Mouse (Mus musculus) kidney, postnatal 10 days (tissue): ENCODE measurements around the gene Aup1.
A peak's percentile ranks its signal among the peaks of the same experiment; 100 is the strongest.

ENCODE experiments used
- DNase-seq: peaks from one replicate; pipeline ENCODE4 v3.0.0; 2021; ENCODE audit warnings: mixed read lengths

Aup1 gene

GRCm38 (mm10) chr6:83070311-83071219 is 16.2 kb downstream of the Aup1 start:
- DNase-seq: no peak

GRCm38 (mm10) chr6:83071220-83071619 is 16.9 kb downstream of the Aup1 start:
- DNase-seq: no peak

- no peak for DNase-seq
Observed at GRCm38 (mm10) chr6:83074979-83075378, 20.7 kb downstream of the Aup1 start.

GRCm38 (mm10) chr6:83077630-83078323 is 23.5 kb downstream of the Aup1 start, which contains the start of gene Pcgf1:
Pcgf1 (plus strand) TSS chr6:83077869.
- no peak for DNase-seq

- peak; percentile 100 for DNase-seq
Observed at GRCm38 (mm10) chr6:83078324-83078858, 24.1 kb downstream of the Aup1 start.

- DNase-seq: no peak
Observed at GRCm38 (mm10) chr6:83080210-83080609, 25.9 kb downstream of the Aup1 start.

- DNase-seq: no peak
Observed at GRCm38 (mm10) chr6:83083497-83083896, 29.2 kb downstream of the Aup1 start.

GRCm38 (mm10) chr6:83084477-83084876 is 30.2 kb downstream of the Aup1 start:
- no peak for DNase-seq

- DNase-seq: peak; percentile 25
Observed at GRCm38 (mm10) chr6:83086121-83087035, 32.1 kb downstream of the Aup1 start, which contains the start of gene Lbx2. Lbx2 (plus strand) TSS chr6:83086367.

- peak; percentile 63 for DNase-seq
Observed at GRCm38 (mm10) chr6:83087205-83087925, 33.0 kb downstream of the Aup1 start.

GRCm38 (mm10) chr6:83087926-83088260 is 33.6 kb downstream of the Aup1 start:
- DNase-seq: no peak

- peak; percentile 82 for DNase-seq
Observed at GRCm38 (mm10) chr6:83092416-83093127, 38.3 kb downstream of the Aup1 start.

- no peak for DNase-seq
Observed at GRCm38 (mm10) chr6:83095968-83096367, 41.6 kb downstream of the Aup1 start.

GRCm38 (mm10) chr6:83098411-83098810 is 44.1 kb downstream of the Aup1 start:
- peak; percentile 64 for DNase-seq

GRCm38 (mm10) chr6:83101316-83101687 is 47.0 kb downstream of the Aup1 start, which contains the start of the genes Ccdc142 and Gm42688:
Ccdc142 (plus strand) TSS chr6:83101601.
Gm42688 (plus strand) TSS chr6:83101617.
- peak; percentile 93 for DNase-seq

GRCm38 (mm10) chr6:83101688-83102556 is 47.6 kb downstream of the Aup1 start:
- DNase-seq: peak; percentile 83

GRCm38 (mm10) chr6:83103130-83103650 is 48.9 kb downstream of the Aup1 start:
- no peak for DNase-seq

GRCm38 (mm10) chr6:83104158-83104557 is 49.8 kb downstream of the Aup1 start:
- DNase-seq: no peak
